Mouse (Mus musculus) heart, embryonic 11.5 days (tissue): ENCODE results near the gene Padi6. TPM values are rescaled to one million over a fixed set of nuclear protein-coding genes. Genes with fewer than 3 reads are reported as not detected.
A peak's percentile ranks its signal among the peaks of the same experiment; 100 is the strongest.

Experiments
- ATAC-seq: fragments of 200-750 bp; cut with Nextera tagmentation; replicated peaks from 2 replicates; pipeline ENCODE4 v1.8.0; 2017; ENCODE audit warnings: moderate library complexity; ENCODE audit not compliant: insufficient number of reproducible peaks, low FRiP score, low TSS enrichment
- H3K27ac ChIP-seq: fragments of 300-500 bp; sonication (generic); 2 replicates; pipeline ENCODE4 v1.5.1; 2014; ENCODE audit warnings: mild to moderate bottlenecking, low read depth, low read length
- H3K27me3 ChIP-seq: fragments of 300-500 bp; sonication (generic); 2 replicates; pipeline ENCODE4 v1.6.1; 2014; ENCODE audit warnings: mild to moderate bottlenecking, low read length, mixed read lengths; ENCODE audit not compliant: control insufficient read depth, insufficient read depth
- H3K36me3 ChIP-seq: fragments of 300-500 bp; sonication (generic); 2 replicates; pipeline ENCODE4 v1.6.1; 2014; ENCODE audit warnings: mild to moderate bottlenecking, low read length, moderate library complexity, mixed read lengths; ENCODE audit not compliant: control insufficient read depth, insufficient read depth
- H3K4me1 ChIP-seq: fragments of 300-500 bp; sonication (generic); 2 replicates; pipeline ENCODE4 v1.6.1; 2014; ENCODE audit warnings: low read length; ENCODE audit not compliant: control insufficient read depth, insufficient read depth
- H3K4me2 ChIP-seq: fragments of 300-500 bp; sonication (generic); 2 replicates; pipeline ENCODE4 v1.6.1; 2014; ENCODE audit warnings: mild to moderate bottlenecking, moderate library complexity
- H3K4me3 ChIP-seq: fragments of 300-500 bp; sonication (generic); 2 replicates; pipeline ENCODE4 v1.5.1; 2014; ENCODE audit warnings: low read depth, low read length
- H3K9ac ChIP-seq: fragments of 300-500 bp; sonication (generic); 2 replicates; pipeline ENCODE4 v1.6.1; 2014; ENCODE audit warnings: mild to moderate bottlenecking, low read depth, low read length, moderate library complexity
- H3K9me3 ChIP-seq: fragments of 300-500 bp; sonication (generic); replicated peaks from 2 replicates; pipeline ENCODE4 v1.6.1; 2016; ENCODE audit warnings: low read length; ENCODE audit not compliant: control insufficient read depth
- WGBS: fragments of 180-500 bp; shearing (Covaris S2); extraction: QIAGEN DNeasy Blood & Tissue Kit; methylation state at CpG from one replicate; pipeline ENCODE4 v1.1.7; 2014; ENCODE audit not compliant: insufficient replicate concordance; 5-methylcytosine and 5-hydroxymethylcytosine counted together
- polyA plus RNA-seq: library from polyadenylated mRNA; unstranded; fragments of >200 nt; fragmentation: Nextera tagmentation; extraction: Ambion mirVana; gene quantifications from 2 replicates; pipeline ENCODE4 v1.2.1, GENCODE M21; 2014

Gene Padi6
- polyA plus RNA-seq, 1 experiment from 2014 or later, result not detected

DNA sequence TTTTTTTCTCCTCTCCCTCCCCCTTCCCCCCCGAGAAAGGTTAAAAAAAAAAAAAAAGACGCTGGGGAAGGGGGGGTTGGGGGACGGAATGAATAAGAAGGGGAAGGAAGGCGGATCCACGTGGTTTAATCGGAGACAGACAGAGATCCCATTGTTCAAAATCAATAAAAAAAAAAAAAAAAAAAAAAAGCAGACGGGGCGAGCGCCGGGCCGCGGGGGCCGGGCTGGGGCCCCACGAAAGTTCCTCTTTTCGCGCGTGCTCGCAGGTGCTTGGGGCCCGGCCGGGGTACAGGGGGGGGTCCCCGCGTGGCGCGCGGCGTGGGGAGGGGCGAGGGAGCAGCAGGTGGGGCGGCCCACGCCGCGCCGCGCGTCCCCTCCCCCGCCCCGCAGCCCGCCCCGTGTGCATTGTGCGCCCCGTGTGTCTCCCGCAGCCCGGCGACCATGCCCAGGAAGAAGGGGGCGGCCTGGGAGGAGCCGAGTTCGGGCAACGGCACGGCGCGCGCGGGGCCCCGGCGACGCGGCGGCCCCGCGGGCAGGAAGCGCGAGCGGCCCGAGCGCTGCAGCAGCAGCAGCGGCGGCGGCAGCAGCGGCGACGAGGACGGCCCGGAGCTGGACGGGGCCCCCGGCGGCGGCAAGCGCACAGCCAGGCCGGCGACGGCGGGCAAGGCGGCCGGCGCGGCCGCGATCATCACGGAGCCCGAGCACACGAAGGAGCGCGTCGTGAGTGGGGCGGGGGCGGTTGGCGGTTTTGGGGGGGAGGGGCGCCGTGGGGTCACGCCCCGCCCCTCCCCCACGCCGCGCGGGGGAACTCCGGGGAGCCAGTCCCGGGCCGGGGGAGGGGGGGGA is 40.5 kb downstream of the Padi6 start:
- H3K4me3 ChIP-seq, result peak overlapping the region; percentile 96
- H3K27me3 ChIP-seq, result peaks cover 15% of the 10 kb centered on the region
- H3K27ac ChIP-seq, result peak overlapping the region; percentile 98
- under 1% methylated on average over 61 of the region's 107 CpGs for WGBS
- H3K4me1 ChIP-seq, result peaks cover 31% of the 10 kb centered on the region
- H3K36me3 ChIP-seq, result 0 out of 2 replicates have a peak, but pooled peaks cover 4% of the 10 kb centered on the region
- no peaks in the 10 kb centered on the region for H3K9me3 ChIP-seq
- no peak; the same call in 1 of the 2 replicates for ATAC-seq
- peak overlapping the region; percentile 75 for H3K4me2 ChIP-seq
- peak overlapping the region; percentile 96 for H3K9ac ChIP-seq

DNA sequence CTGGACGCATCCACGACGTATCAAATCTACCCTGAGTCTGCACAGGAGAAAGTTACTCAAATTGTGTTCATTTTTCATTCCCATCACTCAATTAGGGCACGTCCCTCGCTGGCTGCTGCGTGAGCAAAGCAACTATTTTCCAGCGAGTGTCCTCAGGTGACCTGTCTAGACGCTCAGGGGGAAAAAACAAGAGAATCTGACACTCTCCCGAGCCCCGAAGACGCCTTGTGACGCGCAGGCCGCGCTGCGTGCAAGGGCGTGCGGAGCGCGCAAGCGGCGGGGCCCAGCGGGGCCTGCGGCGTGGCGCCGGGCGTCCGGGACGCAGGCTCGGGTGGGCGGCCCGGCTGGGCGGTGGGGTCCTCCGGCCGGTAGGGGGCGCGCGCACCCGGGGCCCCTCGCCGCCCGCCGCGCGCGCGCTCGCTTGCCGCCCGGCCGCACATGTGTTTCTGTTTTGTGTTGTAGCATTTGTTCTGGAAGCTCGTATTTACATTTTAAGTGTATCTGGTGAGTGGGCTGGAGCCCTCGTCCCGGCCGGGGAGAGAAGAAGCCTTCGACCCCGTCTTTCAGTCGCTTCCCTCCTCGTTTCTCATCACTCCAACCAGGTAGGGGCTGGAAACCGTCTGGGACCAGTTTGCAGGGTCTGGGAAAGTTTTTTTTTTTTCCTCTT is 41.3 kb downstream of the Padi6 start:
- Histone ChIP-seq H3K27ac (peak overlapping the region; percentile 98), H3K9ac (peak overlapping the region; percentile 96), H3K9me3 (no peaks in the 10 kb centered on the region), H3K36me3 (0 out of 2 replicates have a peak, but pooled peaks cover 1% of the 10 kb centered on the region), H3K4me3 (peak overlapping the region; percentile 96), H3K4me2 (peak overlapping the region; percentile 75), H3K4me1 (peaks cover 31% of the 10 kb centered on the region), H3K27me3 (peaks cover 15% of the 10 kb centered on the region)
- ATAC-seq, result peak; percentile 62; the same call in 1 of the 2 replicates
- WGBS, result under 1% methylated on average over 61 of the region's 61 CpGs

DNA sequence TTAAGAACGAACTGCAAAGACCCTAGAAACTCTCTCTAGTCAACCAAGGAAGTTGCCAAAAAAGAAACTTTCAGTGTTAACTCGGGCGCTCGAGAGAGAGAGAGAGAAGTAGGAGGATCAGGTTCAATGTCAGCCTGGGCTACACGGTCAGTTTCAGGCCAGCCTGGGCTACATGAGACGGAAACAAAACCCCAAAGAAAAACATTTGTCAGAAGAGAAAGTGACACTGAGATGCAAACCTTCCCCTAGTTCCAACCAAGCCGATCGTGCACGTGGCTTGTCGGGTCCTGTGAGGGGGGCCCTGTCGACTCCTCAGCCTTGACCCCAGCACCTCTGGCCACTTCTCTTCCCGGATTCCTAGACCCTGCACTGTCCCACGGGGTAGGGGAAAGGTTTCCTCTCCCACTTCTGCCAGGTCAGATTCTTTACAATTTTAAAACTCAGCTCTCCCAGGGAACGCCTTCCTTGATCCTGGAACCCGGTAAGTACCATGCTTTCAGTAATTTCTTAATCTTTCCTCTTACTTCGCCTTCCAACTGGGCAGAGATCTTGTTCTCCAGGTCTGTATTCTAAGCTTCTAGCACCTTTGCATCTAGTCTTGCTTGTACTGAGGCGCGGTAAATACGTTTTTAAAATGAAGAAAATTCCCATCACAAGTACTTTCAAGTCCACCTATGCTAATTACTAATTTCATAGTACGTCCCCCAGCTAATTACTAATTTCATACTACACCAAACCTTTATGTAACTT is 42.0 kb downstream of the Padi6 start, which contains the start of gene Rcc2:
Gene Rcc2 (plus strand): TSS at position 273 of the 750 bp plus-strand sequence.
- H3K27ac ChIP-seq, result peak within 1 kb of the TSS; percentile 98
- no peaks in the 10 kb centered on the region for H3K9me3 ChIP-seq
- 6% methylated on average over 20 of the region's 20 CpGs for WGBS
- no peak for ATAC-seq
- H3K4me1 ChIP-seq, result peaks cover 27% of the 10 kb centered on the region
- H3K4me2 ChIP-seq, result peak within 1 kb of the TSS; percentile 75
- peaks cover 15% of the 10 kb centered on the region for H3K27me3 ChIP-seq
- peak within 1 kb of the TSS; percentile 96 for H3K9ac ChIP-seq
- no peaks in the 10 kb centered on the region for H3K36me3 ChIP-seq
- H3K4me3 ChIP-seq, result peak within 1 kb of the TSS; percentile 96

DNA sequence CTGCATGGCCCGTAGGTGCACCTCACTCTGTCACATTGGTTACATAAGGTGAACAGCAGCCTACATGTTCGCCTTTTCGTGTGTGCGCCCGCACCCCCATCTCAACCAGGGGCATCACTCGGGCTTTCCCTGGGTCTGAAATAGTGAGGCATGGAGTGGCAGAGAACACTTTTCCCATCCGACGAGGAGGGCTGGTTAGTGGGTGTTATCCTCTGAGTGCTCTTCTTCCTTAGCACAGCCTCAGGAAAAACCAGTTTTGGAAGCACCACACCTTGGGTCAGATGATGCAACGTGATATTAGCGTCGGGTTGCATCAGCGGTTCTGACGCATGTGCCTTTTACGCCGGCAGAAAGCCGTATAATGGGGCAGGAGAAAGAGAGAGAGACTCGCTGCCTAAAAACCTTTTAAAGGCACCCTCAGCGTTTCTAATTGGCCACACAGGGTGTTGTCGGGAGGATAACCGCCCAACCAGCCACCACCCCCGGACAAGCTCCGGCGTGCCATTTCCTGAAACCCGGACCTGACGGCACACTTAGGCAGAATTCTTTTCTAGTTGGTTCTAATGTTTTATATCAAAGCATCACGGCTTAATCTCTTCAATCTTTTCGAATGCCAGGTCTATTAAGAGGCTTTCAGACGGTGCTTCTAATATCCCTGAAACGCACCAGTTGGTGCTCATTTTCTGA is 42.9 kb downstream of the Padi6 start:
- 0 out of 2 replicates have a peak, but pooled peaks have one; percentile 28 for ATAC-seq
- peak overlapping the region; percentile 96 for H3K4me3 ChIP-seq
- peak overlapping the region; percentile 98; the same call in 1 of the 2 replicates for H3K27ac ChIP-seq
- H3K4me2 ChIP-seq, result peak overlapping the region; percentile 75
- H3K4me1 ChIP-seq, result peaks cover 25% of the 10 kb centered on the region
- peaks cover 15% of the 10 kb centered on the region for H3K27me3 ChIP-seq
- H3K9ac ChIP-seq, result peak overlapping the region; percentile 54; the same call in 1 of the 2 replicates
- 7% methylated on average over 29 of the region's 29 CpGs for WGBS
- no peaks in the 10 kb centered on the region for H3K9me3 ChIP-seq
- no peaks in the 10 kb centered on the region for H3K36me3 ChIP-seq

DNA sequence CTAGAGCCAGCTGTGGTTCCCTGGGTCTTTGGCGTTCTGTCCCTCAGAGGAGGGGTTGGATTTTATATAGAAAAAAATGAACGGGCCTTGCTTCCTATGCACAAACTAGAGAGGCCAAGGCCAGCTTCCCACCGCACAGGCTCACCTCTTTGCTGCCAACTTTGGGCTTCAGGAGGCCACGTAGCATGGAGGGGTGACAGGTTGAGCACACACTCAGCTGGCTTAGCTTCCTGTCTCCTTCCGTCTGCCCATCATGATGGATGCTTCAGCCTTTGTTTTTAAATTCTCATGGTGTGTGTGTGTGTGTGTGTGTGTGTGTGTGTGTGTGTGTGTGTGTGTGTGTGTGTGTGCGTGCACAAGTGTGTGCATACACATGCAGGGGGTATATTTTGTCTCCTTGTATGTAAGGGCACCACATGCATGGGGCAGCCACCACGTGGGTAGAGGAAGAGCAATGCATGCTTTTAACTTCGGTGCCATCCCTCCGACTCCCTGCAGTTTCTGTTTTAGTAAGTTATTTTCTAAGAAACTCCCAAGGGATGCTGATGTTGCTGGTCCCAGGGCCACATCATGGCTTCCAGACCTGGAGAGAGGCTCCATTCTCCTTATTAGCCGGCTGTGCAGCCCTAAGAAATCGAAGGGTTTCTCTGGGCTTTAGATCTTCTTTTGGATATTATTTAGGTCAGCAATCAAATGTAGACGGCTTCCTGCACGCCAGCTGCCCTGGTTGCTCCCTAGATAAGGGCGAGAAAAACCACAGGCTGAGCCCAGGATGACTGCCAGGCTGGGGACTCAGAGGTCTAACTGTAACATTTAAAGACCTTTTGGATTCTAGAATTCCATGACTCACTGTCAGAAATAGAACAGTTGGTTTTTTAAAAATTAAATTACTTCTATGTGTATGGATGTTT is 46.5 kb downstream of the Padi6 start:
- Histone ChIP-seq H3K9me3 (no peaks in the 10 kb centered on the region), H3K27me3 (peaks cover 15% of the 10 kb centered on the region), H3K4me3 (no peak overlapping the region), H3K4me2 (no peak overlapping the region), H3K4me1 (peaks cover 11% of the 10 kb centered on the region), H3K27ac (no peak overlapping the region), H3K9ac (no peak overlapping the region), H3K36me3 (no peaks in the 10 kb centered on the region)
- ATAC-seq, result no peak
- WGBS, result 62% methylated on average over 14 of the region's 14 CpGs

DNA sequence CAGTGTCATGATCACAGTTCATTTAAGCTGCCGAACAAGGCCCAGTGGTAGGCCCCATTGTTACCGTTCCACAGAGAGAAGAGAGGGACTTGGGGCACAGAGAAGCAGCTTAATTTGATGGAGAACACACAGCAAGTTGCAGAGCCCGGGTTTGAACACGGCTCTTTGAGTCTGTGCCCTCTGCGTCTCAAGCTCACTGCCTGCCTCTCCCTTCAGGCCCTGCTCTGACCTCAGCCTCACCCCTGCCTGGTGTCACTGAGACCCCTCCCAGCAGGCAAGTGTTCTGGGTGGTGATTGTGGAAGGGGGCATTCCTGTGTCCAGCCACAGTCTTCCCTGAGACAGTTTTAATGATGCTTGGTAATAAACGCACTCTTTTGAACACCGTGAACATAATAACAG is 47.3 kb downstream of the Padi6 start:
- no peak overlapping the region for H3K4me2 ChIP-seq
- no peak overlapping the region for H3K27ac ChIP-seq
- H3K9me3 ChIP-seq, result no peaks in the 10 kb centered on the region
- H3K9ac ChIP-seq, result no peak overlapping the region
- H3K4me3 ChIP-seq, result no peak overlapping the region
- 68% methylated on average over 7 of the region's 7 CpGs for WGBS
- no peak for ATAC-seq
- no peaks in the 10 kb centered on the region for H3K36me3 ChIP-seq
- H3K27me3 ChIP-seq, result peaks cover 15% of the 10 kb centered on the region
- H3K4me1 ChIP-seq, result peaks cover 5% of the 10 kb centered on the region; the same call in 1 of the 2 replicates

DNA sequence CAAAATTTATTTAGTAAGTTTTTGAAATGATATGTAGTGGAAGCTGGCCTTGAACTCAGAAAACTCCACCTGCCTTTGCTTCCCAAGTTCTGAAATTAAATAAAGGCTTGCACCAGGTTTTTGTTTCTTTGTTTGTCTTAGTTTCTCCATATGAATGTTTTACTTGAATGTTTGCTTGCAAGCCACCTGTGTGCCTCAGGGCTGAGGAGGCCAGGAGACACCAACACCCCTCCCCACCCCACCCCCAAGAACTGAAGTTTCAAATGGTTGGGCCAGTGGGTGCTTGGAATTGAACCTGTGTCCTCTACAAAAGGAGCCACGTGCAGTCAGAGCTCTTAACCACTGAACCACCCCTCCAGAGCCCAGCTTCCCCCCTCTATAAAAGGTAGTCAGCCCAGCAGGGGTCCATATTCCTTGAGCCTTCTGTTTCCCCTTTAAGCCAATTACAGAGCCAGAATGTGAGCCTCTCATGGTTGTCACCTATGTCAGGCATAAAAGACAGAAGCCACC is 47.8 kb downstream of the Padi6 start:
- ATAC-seq, result no peak
- peaks cover 9% of the 10 kb centered on the region; the same call in 1 of the 2 replicates for H3K4me1 ChIP-seq
- 59% methylated on average over 1 of the region's 1 CpGs for WGBS
- H3K27me3 ChIP-seq, result peaks cover 13% of the 10 kb centered on the region
- no peak overlapping the region for H3K4me2 ChIP-seq
- H3K27ac ChIP-seq, result no peak overlapping the region
- H3K36me3 ChIP-seq, result no peaks in the 10 kb centered on the region
- no peak overlapping the region for H3K9ac ChIP-seq
- no peaks in the 10 kb centered on the region for H3K9me3 ChIP-seq
- H3K4me3 ChIP-seq, result no peak overlapping the region
